Mouse (Mus musculus): ENCODE measurements at regions not wholly inside any gene's neighbourhood (a gene's known extent, or its start where the extent isn't known, plus 50 kb on each side); places are given as distances from the start of the nearest gene placed in this dataset.

GRCm38 (mm10) chr2:172094159-172094558 lies 50.9 kb upstream of the Cbln4 start:
- DNase-seq, result no peak

DNA sequence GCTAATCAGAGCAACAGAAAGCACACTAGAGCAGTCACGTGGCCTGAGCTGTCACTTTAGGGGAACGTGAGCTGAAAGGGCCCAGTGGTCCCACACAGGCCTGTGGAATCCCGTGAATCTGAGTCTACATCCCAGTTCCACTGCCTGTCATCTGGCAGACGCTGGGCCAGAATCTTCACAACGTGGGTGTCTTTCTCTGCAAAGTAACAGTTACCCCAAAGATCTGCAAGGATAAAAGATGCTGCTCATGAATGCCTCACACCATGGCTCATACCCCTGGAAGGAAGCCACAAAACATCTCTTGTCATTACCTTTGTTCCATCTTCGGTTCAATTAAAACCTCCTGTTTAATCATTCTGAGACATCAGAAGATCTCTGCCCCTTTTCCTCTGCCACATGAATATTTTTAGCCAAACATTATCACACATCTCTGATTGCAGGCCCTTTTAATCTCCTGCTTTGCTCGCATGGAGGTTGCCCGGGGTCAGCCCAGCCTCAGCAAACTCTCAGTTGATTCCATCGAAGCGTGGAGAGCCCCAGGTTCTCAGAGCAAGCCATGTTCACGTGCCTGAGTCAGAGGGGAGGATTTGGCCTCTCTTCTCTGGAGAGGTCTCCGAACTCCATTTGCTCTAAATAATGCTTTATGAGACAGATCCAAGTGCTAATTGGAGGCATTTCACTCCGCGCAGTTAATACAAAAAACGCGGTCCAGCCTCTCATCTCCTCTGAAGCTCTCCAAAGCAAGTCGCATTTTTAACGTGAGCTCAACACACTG lies 60.8 kb upstream of the Cbln4 start:
- peak; percentile 10 for DNase-seq

DNA sequence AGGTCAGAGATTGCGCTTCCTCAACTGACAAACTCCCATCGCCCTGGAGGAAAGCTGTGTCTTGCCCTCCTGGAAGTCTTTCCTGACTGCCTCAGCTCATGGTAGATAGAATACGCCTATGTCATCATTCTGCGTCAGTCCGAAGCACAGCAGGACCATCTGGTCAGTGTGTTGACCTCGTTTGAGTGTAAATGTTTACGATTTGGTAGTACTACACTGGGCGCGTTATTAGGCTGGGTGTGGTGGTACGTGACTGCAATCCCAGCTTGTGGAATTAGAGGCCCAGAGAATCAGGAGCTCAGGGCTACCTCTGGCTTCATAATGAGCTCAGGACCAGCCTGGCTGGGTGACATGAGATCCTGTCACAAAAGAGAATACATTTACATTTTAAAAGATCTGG lies 62.0 kb upstream of the Cbln4 start:
- peak; percentile 63 for DNase-seq

- DNase-seq, result peak; percentile 35
These were observed 67.4 kb upstream of the Cbln4 start for GRCm38 (mm10) chr2:172110706-172111105.

DNA sequence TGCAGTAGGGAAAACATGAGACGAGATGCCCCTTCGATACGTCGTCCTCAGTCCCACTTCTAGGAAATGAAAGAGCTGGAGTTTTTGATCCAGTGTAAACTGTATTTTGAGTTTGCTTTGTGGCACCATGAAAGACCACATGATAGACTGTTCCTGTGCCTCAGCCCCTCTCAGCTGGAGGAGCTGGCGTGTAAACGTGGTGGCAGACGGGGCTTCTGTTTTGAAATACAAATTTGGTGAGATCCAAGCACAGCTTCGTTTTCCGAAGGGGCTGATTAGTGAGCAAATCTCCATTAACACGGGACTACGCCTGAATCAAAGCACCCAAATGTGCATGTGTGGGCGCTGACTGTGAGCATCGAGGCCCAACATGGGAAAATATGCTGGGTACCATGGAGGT lies 70.4 kb upstream of the Cbln4 start:
- no peak for DNase-seq

- DNase-seq, result peak; percentile 23
These were observed 72.4 kb upstream of the Cbln4 start for GRCm38 (mm10) chr2:172115604-172116206.

DNA sequence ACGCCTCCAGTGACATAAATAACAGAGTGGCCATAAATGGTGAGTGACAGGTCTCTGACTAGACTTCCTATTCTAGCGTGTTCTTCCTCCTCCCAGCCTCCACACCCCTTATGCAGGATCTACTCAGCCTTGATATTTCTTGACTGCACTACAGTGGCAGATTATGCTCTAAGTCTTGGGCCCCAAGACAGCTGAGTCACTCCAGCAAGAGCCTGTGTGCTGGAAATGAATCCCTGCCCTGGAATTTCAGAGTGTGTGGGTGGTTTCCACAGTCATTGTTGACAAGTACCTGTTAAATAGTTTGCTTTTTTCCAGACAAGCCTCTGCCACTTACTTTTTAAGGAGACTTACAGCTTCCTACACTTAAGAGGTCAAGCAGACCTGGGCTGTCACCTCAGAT lies 84.3 kb upstream of the Cbln4 start:
- DNase-seq, result no peak

GRCm38 (mm10) chr2:172131232-172131631 lies 88.0 kb upstream of the Cbln4 start:
- no peak for DNase-seq

DNA sequence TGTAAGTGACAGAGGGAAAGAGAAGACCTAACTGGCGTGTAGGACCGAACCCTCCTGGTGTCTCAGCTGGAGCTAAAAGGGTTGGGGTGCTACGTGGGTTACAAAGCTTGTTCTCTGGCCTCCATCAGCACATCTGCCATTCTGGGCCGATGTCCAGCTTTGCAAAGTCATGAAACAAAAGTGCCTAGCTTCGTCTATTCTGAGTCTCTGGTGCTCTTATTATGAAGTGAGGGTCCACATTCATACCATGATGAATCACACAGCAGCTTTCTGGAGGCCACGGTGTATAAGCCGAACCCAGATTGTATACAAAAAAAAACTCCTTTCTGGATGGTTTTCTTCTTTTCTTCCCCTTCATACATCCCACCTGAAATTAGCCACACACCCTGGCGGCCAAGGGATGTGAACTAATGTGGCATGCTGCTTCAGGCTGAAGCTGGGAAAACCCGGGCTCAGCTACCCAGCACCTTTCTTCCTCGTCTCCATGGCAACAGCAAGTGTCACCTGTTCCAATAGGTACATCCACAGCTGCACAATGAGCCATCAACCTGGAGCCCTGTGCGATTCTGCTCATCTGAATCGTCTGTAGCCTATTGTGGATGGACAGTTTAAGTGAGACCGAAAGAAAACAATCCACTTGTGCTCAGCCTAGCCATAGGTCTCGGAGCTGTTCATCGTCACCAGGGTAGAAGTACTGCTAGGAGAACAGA lies 89.5 kb upstream of the Cbln4 start:
- peak; percentile 11 for DNase-seq

DNA sequence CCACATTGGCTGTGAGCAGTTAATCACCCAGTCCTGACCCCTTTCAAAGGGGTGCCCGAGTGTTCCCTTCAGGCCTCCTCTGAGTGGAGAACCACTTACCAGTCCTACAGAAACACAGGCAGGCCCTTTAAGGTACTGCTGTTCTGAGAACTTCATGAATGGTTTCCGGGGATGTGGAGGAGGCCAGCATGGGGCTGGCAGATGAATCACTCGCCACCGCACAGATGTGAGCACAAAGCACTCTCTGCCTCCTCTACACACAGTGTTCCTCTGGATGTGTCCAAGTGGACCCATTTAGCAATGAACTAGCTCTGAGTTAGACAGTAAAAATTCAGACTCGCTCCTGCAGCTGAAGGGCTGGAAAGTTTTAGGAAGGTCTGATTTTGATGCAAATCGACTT lies 96.8 kb upstream of the Cbln4 start:
- DNase-seq, result no peak

DNA sequence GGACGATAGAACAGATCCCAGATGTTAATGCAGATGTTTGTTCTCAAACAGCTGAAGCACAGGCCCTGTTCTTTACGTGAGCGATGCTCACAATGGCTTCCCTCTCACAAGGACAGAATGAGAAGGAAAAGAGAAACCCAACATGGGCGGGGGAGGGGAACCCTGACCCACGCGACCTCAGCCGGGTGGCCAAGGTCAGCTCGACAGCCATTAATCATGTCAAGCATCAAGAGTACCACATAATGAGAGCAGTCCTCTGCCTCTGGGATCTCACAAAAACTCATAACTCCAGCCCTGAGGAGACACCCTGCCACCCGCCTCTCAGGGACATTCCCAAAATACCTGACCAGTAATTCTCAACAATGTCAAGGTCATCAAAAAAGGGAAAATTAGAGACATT lies 100.0 kb upstream of the Cbln4 start:
- no peak for DNase-seq

- no peak for DNase-seq
These were observed 99.6 kb upstream of the Mc3r start for GRCm38 (mm10) chr2:172148736-172149135.

DNA sequence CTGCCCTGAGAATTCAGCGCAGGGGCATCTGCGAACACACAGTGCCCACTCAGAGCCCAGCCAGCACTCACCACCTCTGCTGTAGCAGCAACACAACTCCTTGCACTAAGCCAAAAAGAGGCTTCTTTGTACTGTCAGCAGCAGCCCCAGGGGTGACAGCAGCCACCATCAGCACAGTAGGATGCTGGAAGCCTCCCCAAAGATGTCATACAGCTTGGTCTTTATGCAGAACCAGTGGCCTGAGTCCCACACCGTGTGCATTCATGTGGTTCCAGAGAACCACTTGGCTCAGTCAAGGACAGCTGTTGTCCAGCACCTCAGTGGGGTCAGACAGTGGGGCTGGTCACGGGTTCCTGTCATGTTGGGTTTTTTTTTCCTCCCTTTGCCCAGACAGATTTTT lies 98.6 kb upstream of the Mc3r start:
- no peak for DNase-seq

DNA sequence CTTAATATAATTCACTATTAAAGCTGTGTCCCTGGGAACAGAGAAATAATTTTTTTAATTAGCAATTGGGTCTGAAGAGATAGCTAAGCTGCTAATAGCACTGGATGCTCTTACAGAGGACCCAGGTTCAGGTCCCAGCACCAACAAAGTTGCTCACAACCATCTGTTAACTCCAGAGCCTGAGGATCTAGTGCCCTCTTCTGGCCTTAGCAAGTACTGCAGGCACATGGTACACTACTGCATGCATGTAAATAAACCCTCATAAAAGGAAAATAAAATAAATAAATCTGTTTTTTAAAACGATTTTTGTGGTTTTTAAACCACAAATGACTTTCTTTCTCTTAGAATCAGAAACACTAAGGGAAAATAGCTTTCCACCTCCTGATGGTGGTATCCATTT lies 97.4 kb upstream of the Mc3r start:
- DNase-seq, result no peak

GRCm38 (mm10) chr2:172159909-172160308 lies 88.4 kb upstream of the Mc3r start:
- DNase-seq, result no peak

- no peak for DNase-seq
These were observed 70.9 kb upstream of the Mc3r start for GRCm38 (mm10) chr2:172177371-172177770.

DNA sequence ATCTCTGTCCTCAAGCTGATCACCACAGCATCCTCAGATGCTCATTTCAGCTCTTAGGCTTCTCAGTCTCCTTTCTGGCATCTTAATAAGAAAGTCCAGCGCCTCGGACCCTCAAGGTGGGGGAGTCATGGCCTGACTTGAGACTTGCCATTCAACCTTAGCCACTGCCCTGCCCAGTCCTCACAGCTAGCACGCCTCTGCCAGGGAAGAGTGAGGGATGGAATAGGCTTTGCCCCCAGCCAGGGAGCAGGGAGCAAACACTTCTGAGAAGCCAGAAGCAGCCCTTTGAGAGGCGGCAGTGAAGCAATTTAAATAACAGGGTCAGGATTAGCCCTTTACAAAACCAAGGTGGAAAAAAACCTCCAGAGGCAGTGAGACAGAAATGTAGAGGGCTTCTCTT lies 69.0 kb upstream of the Mc3r start:
- DNase-seq, result no peak

DNA sequence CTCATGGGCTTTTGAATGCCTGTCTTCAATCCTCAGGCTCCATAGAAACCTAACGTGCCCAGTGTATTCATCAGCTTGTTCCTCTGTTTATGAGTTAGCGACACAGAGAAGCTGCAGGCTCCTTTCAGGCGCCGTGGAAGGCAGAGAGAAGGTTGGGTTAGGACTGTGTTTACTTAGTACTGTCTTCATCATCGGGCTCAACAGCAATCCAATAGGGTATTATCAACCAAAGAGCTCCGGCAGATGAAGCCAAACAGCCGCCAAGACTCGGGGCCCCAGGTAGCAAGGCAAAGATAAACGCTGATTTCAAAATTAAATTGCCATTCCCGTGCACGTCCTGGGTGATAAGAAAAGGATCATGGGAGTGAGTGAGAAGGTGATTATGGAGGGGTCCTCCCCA lies 50.5 kb upstream of the Mc3r start:
- DNase-seq, result no peak
